Mouse (Mus musculus): ENCODE measurements around the gene Gm34653. TPM values are rescaled to one million over a fixed set of nuclear protein-coding genes. Genes with fewer than 3 reads are reported as not detected.
"Not testable (repeated sequence)": the region's sequence is repeated elsewhere in the genome, so short reads cannot be mapped to it uniquely, and the experiment has no call there.

Gm34653 gene
- total and polyA plus RNA-seq, 3 experiments: 0.38 TPM; not detected in 2

GRCm38 (mm10) chr2:34833624-34834023 lies 817 bp downstream of the Gm34653 start:
- ATAC-seq (ENCODE audit: extremely low read depth, insufficient number of reproducible peaks, low FRiP score, poor library complexity, severe bottlenecking) (no peak), DNase-seq (ENCODE audit: low spot score) (no peak)
- no peak for TF ChIP-seq GATA1 (IDR thresholded peaks at IDR 0.05; ENCODE audit: borderline replicate concordance, low read length)
- no peak for TF ChIP-seq POLR2AphosphoS5 (IDR thresholded peaks at IDR 0.05; ENCODE audit: insufficient replicate concordance, low read depth, low read length)
- no peak for TF ChIP-seq TAL1 (conservative IDR thresholded peaks at IDR 0.05; ENCODE audit: low read depth, low read length)
- TF ChIP-seq CTCF (IDR thresholded peaks at IDR 0.05; ENCODE audit: low read depth, low read length): no peak
- TF ChIP-seq GATA2 (IDR thresholded peaks at IDR 0.05; ENCODE audit: borderline replicate concordance, low read depth, low read length): no peak
- Histone ChIP-seq H3K9me3 (replicated peaks) (peaks cover 15% of the 10 kb centered on the region), H3K4me1 (ENCODE audit: insufficient read depth, low read depth, low read length) (no peaks in the 10 kb centered on the region), H3K36me3 (replicated peaks) (peaks cover 2% of the 10 kb centered on the region), H3K4me3 (ENCODE audit: low read depth, low read length) (no peak overlapping the region), H3K27me3 (ENCODE audit: insufficient read depth, low read length) (peaks cover 20% of the 10 kb centered on the region)

GRCm38 (mm10) chr2:34835669-34836068 lies 2.9 kb downstream of the Gm34653 start:
- Histone ChIP-seq H3K4me1 (ENCODE audit: insufficient read depth, low read depth, low read length) (no peaks in the 10 kb centered on the region), H3K4me3 (ENCODE audit: low read depth, low read length) (no peak overlapping the region), H3K36me3 (replicated peaks) (no peaks in the 10 kb centered on the region), H3K27me3 (ENCODE audit: insufficient read depth, low read length) (peaks cover 24% of the 10 kb centered on the region), H3K9me3 (replicated peaks) (no peaks in the 10 kb centered on the region)
- ATAC-seq (ENCODE audit: extremely low read depth, insufficient number of reproducible peaks, low FRiP score, poor library complexity, severe bottlenecking) (no peak), DNase-seq (ENCODE audit: low spot score) (no peak)
- TF ChIP-seq TAL1 (conservative IDR thresholded peaks at IDR 0.05; ENCODE audit: low read depth, low read length) (no peak), GATA1 (IDR thresholded peaks at IDR 0.05; ENCODE audit: borderline replicate concordance, low read length) (no peak), POLR2AphosphoS5 (IDR thresholded peaks at IDR 0.05; ENCODE audit: insufficient replicate concordance, low read depth, low read length) (no peak), GATA2 (IDR thresholded peaks at IDR 0.05; ENCODE audit: borderline replicate concordance, low read depth, low read length) (no peak), CTCF (IDR thresholded peaks at IDR 0.05; ENCODE audit: low read depth, low read length) (no peak)

- DNase-seq (ENCODE audit: low spot score); ATAC-seq (ENCODE audit: extremely low read depth, insufficient number of reproducible peaks, low FRiP score, poor library complexity, severe bottlenecking); H3K4me1 ChIP-seq (ENCODE audit: insufficient read depth, low read depth, low read length); H3K36me3 ChIP-seq (replicated peaks); H3K4me3 ChIP-seq (ENCODE audit: low read depth, low read length); H3K9me3 ChIP-seq (replicated peaks): not testable (repeated sequence)
- H3K27me3 ChIP-seq (ENCODE audit: insufficient read depth, low read length): peaks cover 33% of the 10 kb centered on the region
Observed at GRCm38 (mm10) chr2:34840143-34840542, 7.3 kb downstream of the Gm34653 start.

GRCm38 (mm10) chr2:34841706-34842105 lies 8.9 kb downstream of the Gm34653 start:
- no peak for DNase-seq (ENCODE audit: low spot score)
- Histone ChIP-seq H3K4me1 (ENCODE audit: insufficient read depth, low read depth, low read length) (no peaks in the 10 kb centered on the region), H3K36me3 (replicated peaks) (no peaks in the 10 kb centered on the region), H3K27me3 (ENCODE audit: insufficient read depth, low read length) (peaks cover 25% of the 10 kb centered on the region), H3K9me3 (replicated peaks) (no peaks in the 10 kb centered on the region), H3K4me3 (ENCODE audit: low read depth, low read length) (no peak overlapping the region)
- TF ChIP-seq GATA1 (IDR thresholded peaks at IDR 0.05; ENCODE audit: borderline replicate concordance, low read length): no peak
- TF ChIP-seq CTCF (IDR thresholded peaks at IDR 0.05; ENCODE audit: low read depth, low read length): no peak
- TF ChIP-seq GATA2 (IDR thresholded peaks at IDR 0.05; ENCODE audit: borderline replicate concordance, low read depth, low read length): no peak
- no peak for TF ChIP-seq TAL1 (conservative IDR thresholded peaks at IDR 0.05; ENCODE audit: low read depth, low read length)
- TF ChIP-seq POLR2AphosphoS5 (IDR thresholded peaks at IDR 0.05; ENCODE audit: insufficient replicate concordance, low read depth, low read length): no peak
- ATAC-seq (ENCODE audit: extremely low read depth, insufficient number of reproducible peaks, low FRiP score, poor library complexity, severe bottlenecking): no peak

- Histone ChIP-seq H3K27me3 (ENCODE audit: insufficient read depth, low read length) (peaks cover 19% of the 10 kb centered on the region), H3K4me3 (ENCODE audit: low read depth, low read length) (no peak overlapping the region), H3K9me3 (replicated peaks) (no peaks in the 10 kb centered on the region), H3K4me1 (ENCODE audit: insufficient read depth, low read depth, low read length) (no peaks in the 10 kb centered on the region), H3K36me3 (replicated peaks) (peaks cover 3% of the 10 kb centered on the region)
- DNase-seq (ENCODE audit: low spot score): no peak
- no peak for ATAC-seq (ENCODE audit: extremely low read depth, insufficient number of reproducible peaks, low FRiP score, poor library complexity, severe bottlenecking)
- TF ChIP-seq GATA2 (IDR thresholded peaks at IDR 0.05; ENCODE audit: borderline replicate concordance, low read depth, low read length): no peak
- no peak for TF ChIP-seq POLR2AphosphoS5 (IDR thresholded peaks at IDR 0.05; ENCODE audit: insufficient replicate concordance, low read depth, low read length)
- no peak for TF ChIP-seq CTCF (IDR thresholded peaks at IDR 0.05; ENCODE audit: low read depth, low read length)
- no peak for TF ChIP-seq GATA1 (IDR thresholded peaks at IDR 0.05; ENCODE audit: borderline replicate concordance, low read length)
Observed at GRCm38 (mm10) chr2:34843211-34843939, 10.6 kb downstream of the Gm34653 start.

- DNase-seq (ENCODE audit: low spot score): no peak
- TF ChIP-seq TAL1 (conservative IDR thresholded peaks at IDR 0.05; ENCODE audit: low read depth, low read length): no peak
- TF ChIP-seq GATA1 (IDR thresholded peaks at IDR 0.05; ENCODE audit: borderline replicate concordance, low read length): no peak
- no peak for TF ChIP-seq GATA2 (IDR thresholded peaks at IDR 0.05; ENCODE audit: borderline replicate concordance, low read depth, low read length)
- TF ChIP-seq POLR2AphosphoS5 (IDR thresholded peaks at IDR 0.05; ENCODE audit: insufficient replicate concordance, low read depth, low read length): no peak
- no peaks in the 10 kb centered on the region for H3K9me3 ChIP-seq (replicated peaks)
- H3K36me3 ChIP-seq (replicated peaks): peaks cover 39% of the 10 kb centered on the region
- no peak overlapping the region for H3K4me3 ChIP-seq (ENCODE audit: low read depth, low read length)
- H3K4me1 ChIP-seq (ENCODE audit: insufficient read depth, low read depth, low read length): no peaks in the 10 kb centered on the region; the same call in 1 of the 2 replicates
- H3K27me3 ChIP-seq (ENCODE audit: insufficient read depth, low read length): peaks cover 5% of the 10 kb centered on the region; the same call in 1 of the 2 replicates
- ATAC-seq (ENCODE audit: extremely low read depth, insufficient number of reproducible peaks, low FRiP score, poor library complexity, severe bottlenecking): no peak
Observed at GRCm38 (mm10) chr2:34847702-34848101, 14.9 kb downstream of the Gm34653 start.

Measured in G1E (cell line).